Mouse (Mus musculus) stomach, embryonic 16.5 days (tissue): Measurements from ENCODE around the gene Dthd1. TPM values are rescaled to one million over a fixed set of nuclear protein-coding genes. Genes with fewer than 3 reads are reported as not detected.

Experiments used
- polyA plus RNA-seq: library from polyadenylated mRNA; unstranded; fragments of >200 nt; fragmentation: Nextera tagmentation; extraction: Ambion mirVana; gene quantifications from 2 replicates; pipeline ENCODE4 v1.2.1, GENCODE M21; 2015

Dthd1 gene
- polyA plus RNA-seq, 1 experiment from 2014 or later, result not detected

Other genes with a start within 250 kb of the Dthd1 start
- gene Arap2, start 47.7 kb upstream of the Dthd1 start, polyA plus RNA-seq, result 7.6 and 9.3 TPM in 2 replicates